Mouse (Mus musculus) liver, adult 2 months (tissue): ENCODE data around the gene Gja3.

Source experiments
- CTCF ChIP-seq: fragments of 200-500 bp; IDR thresholded peaks from 2 replicates; pipeline ENCODE4 v1.5.1; 2011; ENCODE audit warnings: low read depth, low read length, control low read depth
- POLR2A ChIP-seq: fragments of 200-500 bp; IDR thresholded peaks from 2 replicates; pipeline ENCODE4 v1.6.1; 2011; ENCODE audit warnings: low read length, control low read depth; ENCODE audit not compliant: insufficient read depth; ENCODE audit errors: extremely low read depth

- TF ChIP-seq CTCF (no peak), POLR2A (peak; percentile 43; the same call in 1 of the 2 replicates)
Observed at GRCm38 (mm10) chr14:57103121-57103520, 45.2 kb upstream of the Gja3 start.
